Mouse (Mus musculus): Measurements from ENCODE around the gene Lhpp. TPM values are rescaled to one million over a fixed set of nuclear protein-coding genes. Genes with fewer than 3 reads are reported as not detected.

The Lhpp gene
- total RNA-seq, 2 experiments from 2014 or later = 12.3 to 18.9 TPM

GRCm38 (mm10) chr7:132699639-132700038, 89.2 kb downstream of the Lhpp start:
- ATAC-seq (replicated peaks; ENCODE audit: low FRiP score, low TSS enrichment, poor library complexity, severe bottlenecking) = no peak

- ATAC-seq (replicated peaks; ENCODE audit: low FRiP score, low TSS enrichment, poor library complexity, severe bottlenecking) = peak; percentile 69
Measured at GRCm38 (mm10) chr7:132700107-132700506, 89.7 kb downstream of the Lhpp start.

- ATAC-seq (replicated peaks; ENCODE audit: low FRiP score, low TSS enrichment, poor library complexity, severe bottlenecking) = no peak
Measured at GRCm38 (mm10) chr7:132701412-132701811, 91.0 kb downstream of the Lhpp start.

- no peak for ATAC-seq (replicated peaks; ENCODE audit: low FRiP score, low TSS enrichment, poor library complexity, severe bottlenecking)
Measured at GRCm38 (mm10) chr7:132702024-132702423, 91.6 kb downstream of the Lhpp start.

- ATAC-seq (replicated peaks; ENCODE audit: low FRiP score, low TSS enrichment, poor library complexity, severe bottlenecking) = no peak
Measured at GRCm38 (mm10) chr7:132702492-132703070, 92.1 kb downstream of the Lhpp start.

GRCm38 (mm10) chr7:132703515-132704309, 93.3 kb downstream of the Lhpp start:
- no peak for ATAC-seq (replicated peaks; ENCODE audit: low FRiP score, low TSS enrichment, poor library complexity, severe bottlenecking)

- ATAC-seq (replicated peaks; ENCODE audit: low FRiP score, low TSS enrichment, poor library complexity, severe bottlenecking) = no peak
Measured at GRCm38 (mm10) chr7:132704310-132704875, 94.0 kb downstream of the Lhpp start.

- ATAC-seq (replicated peaks; ENCODE audit: low FRiP score, low TSS enrichment, poor library complexity, severe bottlenecking) = peak; percentile 73
Measured at GRCm38 (mm10) chr7:132705130-132705529, 94.7 kb downstream of the Lhpp start.

GRCm38 (mm10) chr7:132711579-132711978, 101.1 kb downstream of the Lhpp start:
- 0 out of 2 replicates have a peak, but pooled peaks have one; percentile 9 for ATAC-seq (replicated peaks; ENCODE audit: low FRiP score, low TSS enrichment, poor library complexity, severe bottlenecking)

- ATAC-seq (replicated peaks; ENCODE audit: low FRiP score, low TSS enrichment, poor library complexity, severe bottlenecking) = no peak
Measured at GRCm38 (mm10) chr7:132712044-132712708, 101.7 kb downstream of the Lhpp start.

GRCm38 (mm10) chr7:132712956-132713355, 102.5 kb downstream of the Lhpp start:
- ATAC-seq (replicated peaks; ENCODE audit: low FRiP score, low TSS enrichment, poor library complexity, severe bottlenecking) = no peak

GRCm38 (mm10) chr7:132713483-132714126, 103.2 kb downstream of the Lhpp start:
- no peak for ATAC-seq (replicated peaks; ENCODE audit: low FRiP score, low TSS enrichment, poor library complexity, severe bottlenecking)

- ATAC-seq (replicated peaks; ENCODE audit: low FRiP score, low TSS enrichment, poor library complexity, severe bottlenecking) = no peak
Measured at GRCm38 (mm10) chr7:132714236-132714923, 103.9 kb downstream of the Lhpp start.

GRCm38 (mm10) chr7:132715259-132715658, 104.8 kb downstream of the Lhpp start:
- ATAC-seq (replicated peaks; ENCODE audit: low FRiP score, low TSS enrichment, poor library complexity, severe bottlenecking) = no peak

GRCm38 (mm10) chr7:132719570-132719969, 109.1 kb downstream of the Lhpp start:
- ATAC-seq (replicated peaks; ENCODE audit: low FRiP score, low TSS enrichment, poor library complexity, severe bottlenecking) = 0 out of 2 replicates have a peak, but pooled peaks have one; percentile 7

GRCm38 (mm10) chr7:132720562-132720961, 110.1 kb downstream of the Lhpp start:
- no peak for ATAC-seq (replicated peaks; ENCODE audit: low FRiP score, low TSS enrichment, poor library complexity, severe bottlenecking)

GRCm38 (mm10) chr7:132722401-132723370, 112.2 kb downstream of the Lhpp start:
- no peak for ATAC-seq (replicated peaks; ENCODE audit: low FRiP score, low TSS enrichment, poor library complexity, severe bottlenecking)

GRCm38 (mm10) chr7:132723906-132724305, 113.5 kb downstream of the Lhpp start:
- ATAC-seq (replicated peaks; ENCODE audit: low FRiP score, low TSS enrichment, poor library complexity, severe bottlenecking) = peak; percentile 73

Data from megakaryocyte-erythroid progenitor cell, adult 5-6 weeks (primary cell).